Mouse (Mus musculus): ENCODE results near the gene Mat1a.

The Mat1a gene

GRCm38 (mm10) chr14:41104853-41105444, at the start of gene Mat1a:
TSS of gene Mat1a (plus strand) at chr14:41105035.
- no peak for DNase-seq (ENCODE audit: low read depth, low spot score)

DNA sequence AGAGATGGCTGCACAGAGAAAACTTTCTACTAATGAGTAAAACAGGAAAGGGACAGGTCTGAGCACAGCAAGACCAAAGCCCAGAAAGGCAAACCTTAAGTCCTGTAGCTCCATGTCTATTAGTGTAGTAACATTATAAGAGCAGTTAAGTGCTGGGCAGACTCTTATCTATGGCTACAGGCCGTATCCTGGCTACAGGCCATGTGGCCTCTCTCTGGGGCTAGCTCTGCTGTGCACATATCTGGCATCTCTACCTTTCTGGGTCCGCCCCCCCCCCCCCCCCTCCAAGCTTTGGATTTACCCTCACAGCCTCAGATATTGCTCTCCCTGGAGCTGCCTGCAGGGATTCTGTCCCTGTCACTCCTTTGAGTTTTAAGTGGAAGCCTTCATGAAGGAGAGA, 39.7 kb upstream of the Mat1a start:
- no peak for DNase-seq (ENCODE audit: low read depth, low spot score)

DNA sequence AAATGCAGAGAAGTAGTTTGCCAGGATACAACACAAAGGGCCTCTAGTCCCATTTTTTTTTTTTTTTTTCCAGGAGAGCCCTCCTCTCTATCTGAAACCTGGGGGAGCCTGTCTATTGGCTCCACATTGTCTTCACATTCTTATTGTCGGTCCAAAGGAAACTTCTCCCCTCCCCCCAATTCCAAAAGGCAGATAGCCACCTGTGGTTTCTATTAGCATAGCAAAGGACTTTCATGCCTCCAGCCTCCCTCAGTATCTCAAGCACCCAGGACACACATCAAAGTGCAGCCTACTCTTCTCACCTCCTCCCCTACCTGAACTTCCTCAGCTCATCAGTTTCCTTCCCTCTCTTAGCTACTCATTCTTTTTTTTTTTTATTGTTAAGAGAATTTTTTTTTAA, 38.4 kb upstream of the Mat1a start:
- no peak for DNase-seq (ENCODE audit: low read depth, low spot score)

- DNase-seq (ENCODE audit: low read depth, low spot score) = no peak
These were observed 35.7 kb upstream of the Mat1a start, which contains the start of gene Dydc2 for GRCm38 (mm10) chr14:41069108-41069507. TSS of gene Dydc2 (minus strand) at chr14:41069208.

GRCm38 (mm10) chr14:41070343-41070742, 34.5 kb upstream of the Mat1a start:
- DNase-seq (ENCODE audit: low read depth, low spot score) = no peak

GRCm38 (mm10) chr14:41072229-41072943, 32.4 kb upstream of the Mat1a start, which contains the start of gene Dydc1:
TSS of gene Dydc1 (plus strand) at chr14:41072911.
- peak; percentile 36 for DNase-seq (ENCODE audit: low read depth, low spot score)

- no peak for DNase-seq (ENCODE audit: low read depth, low spot score)
These were observed 31.9 kb upstream of the Mat1a start for GRCm38 (mm10) chr14:41072944-41073275.

- DNase-seq (ENCODE audit: low read depth, low spot score) = no peak
These were observed 22.4 kb upstream of the Mat1a start for GRCm38 (mm10) chr14:41082408-41082807.

DNA sequence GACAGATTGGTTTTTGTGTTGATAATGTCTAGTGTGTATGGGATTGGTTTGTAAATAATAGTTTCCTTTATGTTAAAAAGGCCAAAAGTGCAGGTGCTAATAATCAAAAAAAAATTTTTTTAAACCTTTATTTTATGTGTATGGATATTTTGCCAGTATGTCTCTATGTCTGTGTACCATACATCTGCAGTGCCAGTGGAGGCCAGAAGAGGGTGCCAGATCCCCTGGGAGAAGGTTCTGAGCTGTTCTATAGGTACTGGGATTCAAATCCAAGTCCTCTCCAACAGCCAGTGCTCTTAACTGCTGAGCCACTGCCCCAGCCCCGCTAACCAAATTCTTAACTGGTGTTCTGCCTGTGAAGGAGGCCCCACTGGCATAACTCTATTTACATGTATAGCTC, 17.3 kb upstream of the Mat1a start:
- DNase-seq (ENCODE audit: low read depth, low spot score) = peak; percentile 18

GRCm38 (mm10) chr14:41090777-41091176, 14.1 kb upstream of the Mat1a start:
- DNase-seq (ENCODE audit: low read depth, low spot score) = peak; percentile 23

DNA sequence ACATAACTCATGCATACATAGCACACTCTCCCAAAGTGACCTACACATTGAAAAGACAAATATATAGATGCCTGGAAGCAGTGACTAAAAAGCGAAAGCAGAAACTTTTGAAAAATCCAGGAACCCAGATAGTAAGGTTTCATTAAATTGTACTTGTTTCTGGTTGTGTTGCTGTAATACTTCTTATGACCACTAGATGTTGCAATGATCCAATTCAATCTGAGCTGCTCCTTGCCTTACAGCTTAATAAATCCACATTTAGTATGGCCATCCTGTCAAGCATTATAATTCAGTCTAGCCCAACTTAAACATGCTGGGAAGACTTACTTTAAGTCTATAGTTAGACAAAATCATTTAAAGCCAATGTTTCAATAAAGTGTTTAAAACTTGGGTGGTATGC, 10.7 kb upstream of the Mat1a start:
- DNase-seq (ENCODE audit: low read depth, low spot score) = no peak

DNA sequence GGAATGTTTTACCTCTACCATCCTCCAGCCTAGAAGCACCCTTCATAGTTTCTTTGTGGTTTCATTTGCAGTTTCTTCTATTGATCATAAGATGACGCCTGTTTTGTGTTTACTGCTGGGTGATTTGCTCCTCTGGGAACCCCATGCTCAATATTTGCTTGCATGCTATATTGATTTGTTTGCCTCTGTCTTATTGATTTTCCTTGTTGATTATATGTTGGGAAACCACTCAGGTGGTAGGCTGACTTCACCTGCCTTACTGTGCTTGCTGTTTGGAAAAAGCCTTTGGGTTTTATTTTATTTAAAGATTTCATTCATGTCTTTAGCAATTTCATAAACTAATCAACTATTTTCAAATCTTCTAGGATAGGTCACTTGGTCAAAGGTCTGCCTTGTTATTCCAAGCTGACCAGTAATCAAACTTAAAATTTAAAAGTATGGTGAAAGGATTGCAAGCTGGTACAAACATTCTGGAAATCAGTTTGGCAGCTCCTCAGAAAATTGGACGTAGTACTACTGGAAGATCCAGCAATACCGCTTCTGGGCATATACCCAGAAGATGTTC, 8.5 kb upstream of the Mat1a start:
- DNase-seq (ENCODE audit: low read depth, low spot score) = no peak

- no peak for DNase-seq (ENCODE audit: low read depth, low spot score)
These were observed 6.1 kb upstream of the Mat1a start for GRCm38 (mm10) chr14:41098726-41099125.

DNA sequence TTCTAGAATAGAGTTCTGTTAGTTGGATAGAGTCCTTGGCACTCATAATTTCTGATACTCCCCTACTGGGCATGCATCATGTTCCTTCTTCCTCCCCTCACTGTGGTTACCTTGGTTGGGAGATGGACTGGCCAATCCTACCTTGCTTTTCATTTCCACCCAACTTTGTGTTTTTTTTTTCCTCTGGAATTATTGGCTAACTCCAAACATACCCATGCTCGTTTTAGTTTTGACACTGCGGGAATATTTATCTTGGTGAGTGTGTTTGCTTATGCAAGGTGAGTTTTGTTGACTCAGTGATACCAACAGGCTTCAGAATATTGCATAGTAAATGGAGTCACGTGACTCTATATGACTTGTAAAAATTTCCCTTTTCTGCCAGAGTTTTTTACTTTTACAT, 4.1 kb upstream of the Mat1a start:
- DNase-seq (ENCODE audit: low read depth, low spot score) = no peak

DNA sequence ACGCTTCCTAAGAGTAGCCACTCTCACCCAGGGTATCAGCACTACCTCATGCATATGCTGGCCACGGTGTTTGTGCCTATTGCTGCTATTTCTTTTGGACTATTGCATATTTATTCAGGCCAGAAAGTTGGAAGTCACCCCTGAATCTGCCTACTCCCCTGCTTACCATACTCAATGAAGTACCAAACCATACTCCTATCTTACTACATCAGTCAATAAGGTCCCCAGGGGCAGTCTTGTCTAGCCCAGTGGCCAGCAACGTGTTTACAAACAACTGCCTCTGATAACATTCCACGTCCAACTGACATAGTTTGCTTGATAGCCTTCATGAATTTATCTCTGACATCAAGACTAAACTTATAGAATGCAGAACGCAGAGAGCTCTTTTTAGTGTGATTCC, 3.6 kb upstream of the Mat1a start:
- no peak for DNase-seq (ENCODE audit: low read depth, low spot score)

DNA sequence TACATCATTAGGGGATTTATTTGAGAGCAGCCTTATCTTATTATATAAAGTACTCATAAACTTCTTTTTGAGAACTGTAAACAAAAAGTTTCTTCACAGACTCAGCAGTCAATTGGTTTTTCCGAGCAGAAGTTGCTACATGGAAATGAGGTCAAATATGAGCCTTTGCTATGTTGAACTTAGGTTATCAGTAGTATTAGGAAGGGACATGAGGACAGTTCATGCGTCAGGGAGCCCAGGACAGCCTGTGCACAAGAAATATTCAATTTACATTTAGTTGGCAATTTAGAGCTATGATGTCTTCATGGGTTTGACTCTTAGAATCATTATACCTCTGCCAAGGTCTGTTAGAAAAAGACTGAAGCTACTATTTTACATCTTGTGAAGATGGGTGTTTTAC, 2.6 kb upstream of the Mat1a start:
- no peak for DNase-seq (ENCODE audit: low read depth, low spot score)

- DNase-seq (ENCODE audit: low read depth, low spot score) = no peak
These were observed 6.3 kb downstream of the Mat1a start for GRCm38 (mm10) chr14:41111031-41111668.

GRCm38 (mm10) chr14:41112944-41113343, 8.1 kb downstream of the Mat1a start:
- no peak for DNase-seq (ENCODE audit: low read depth, low spot score)

DNA sequence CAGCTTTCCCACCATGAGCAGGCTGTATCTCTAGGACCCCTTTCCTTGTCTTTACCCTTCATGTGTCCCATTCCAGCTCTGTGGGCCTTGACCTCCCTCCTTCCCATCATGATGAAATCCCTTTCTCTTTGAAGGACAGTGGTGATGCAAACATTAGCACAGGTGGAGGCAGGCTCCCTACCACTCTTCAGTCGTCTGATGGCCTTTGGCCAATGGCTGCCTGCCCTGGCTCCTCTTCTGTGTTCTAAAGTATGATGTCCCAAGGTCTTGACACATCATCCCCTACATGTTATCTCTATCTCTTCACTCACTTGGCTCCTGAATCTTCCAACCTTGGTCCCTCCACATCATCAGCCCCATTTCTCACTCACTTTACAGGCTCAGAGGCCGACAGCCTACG, 11.4 kb downstream of the Mat1a start:
- DNase-seq (ENCODE audit: low read depth, low spot score) = no peak

- no peak for DNase-seq (ENCODE audit: low read depth, low spot score)
These were observed 19.8 kb downstream of the Mat1a start for GRCm38 (mm10) chr14:41124683-41125082.

DNA sequence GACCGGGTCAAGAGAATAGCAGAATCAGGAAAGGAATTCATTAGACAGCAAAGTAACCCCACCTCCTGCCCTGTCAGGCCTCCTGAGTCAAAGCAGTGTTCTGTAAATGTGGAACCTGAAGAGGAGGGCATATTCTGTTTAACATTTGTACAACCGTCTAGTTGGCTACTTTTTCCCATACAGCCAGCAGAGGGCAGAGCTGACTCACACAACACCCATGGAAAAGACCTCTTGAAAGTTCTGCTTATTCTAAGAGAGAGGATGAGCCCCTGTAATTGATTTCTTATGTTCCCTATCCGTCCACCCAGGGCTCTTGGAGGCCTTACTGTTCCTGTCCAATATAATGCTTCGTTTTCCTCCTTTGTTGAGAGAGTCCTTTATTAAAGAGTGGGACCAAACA, 23.2 kb downstream of the Mat1a start:
- DNase-seq (ENCODE audit: low read depth, low spot score) = no peak

DNA sequence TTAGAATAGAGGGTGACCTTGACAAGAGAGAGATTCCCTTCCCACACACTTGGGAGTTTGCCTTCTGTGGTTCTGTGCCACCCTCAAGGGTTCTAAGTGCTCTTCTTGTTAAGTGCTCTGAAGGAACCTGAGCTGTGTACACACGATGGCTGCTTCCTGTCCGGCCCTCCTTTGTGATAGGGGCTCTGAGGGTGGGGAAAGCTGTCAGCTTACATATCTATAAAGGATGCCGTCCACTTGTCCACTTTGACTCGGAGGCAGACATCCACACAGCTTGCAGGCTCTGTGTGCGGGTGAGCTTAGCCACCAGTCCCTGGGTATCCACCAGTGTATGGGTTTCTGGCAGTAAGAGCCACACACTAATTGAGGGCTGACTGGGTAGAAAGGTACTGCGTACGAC, 26.7 kb downstream of the Mat1a start, which contains the start of gene Sftpa1:
Gene Sftpa1, plus strand, starts transcription at position 243 of the 400 bp plus-strand sequence.
- DNase-seq (ENCODE audit: low read depth, low spot score) = no peak

DNA sequence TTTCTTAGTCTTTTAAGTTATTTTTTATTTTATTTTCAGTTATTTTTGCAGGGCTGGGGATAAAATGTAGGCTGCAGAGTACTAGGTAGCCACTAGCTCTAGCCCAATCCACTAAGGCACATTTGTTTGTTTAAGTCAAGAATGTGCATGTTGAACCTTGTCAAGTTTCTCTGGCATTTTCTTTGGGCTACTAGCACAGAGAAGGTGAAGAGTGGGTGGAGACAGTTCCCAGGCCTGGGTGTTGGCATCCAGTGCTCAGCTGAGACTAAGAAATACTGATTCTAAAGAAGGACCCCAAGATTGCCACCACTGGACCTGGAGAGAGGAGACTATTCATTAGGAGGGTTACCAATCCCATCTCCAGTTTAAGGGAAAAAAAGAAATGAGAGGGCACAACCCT, 32.2 kb downstream of the Mat1a start:
- DNase-seq (ENCODE audit: low read depth, low spot score) = no peak
